Mouse (Mus musculus) stomach, postnatal 0 days (tissue): ENCODE results near the gene Pik3ca.

Experiments
- CTCF ChIP-seq: IDR thresholded peaks from 2 replicates; pipeline ENCODE4 v1.5.1; 2016; ENCODE audit warnings: antibody characterized with exemption, low read depth, mild to moderate bottlenecking, moderate library complexity
- EP300 ChIP-seq: optimal IDR thresholded peaks from 2 replicates; pipeline ENCODE3; 2016; ENCODE audit warnings: antibody characterized with exemption

DNA sequence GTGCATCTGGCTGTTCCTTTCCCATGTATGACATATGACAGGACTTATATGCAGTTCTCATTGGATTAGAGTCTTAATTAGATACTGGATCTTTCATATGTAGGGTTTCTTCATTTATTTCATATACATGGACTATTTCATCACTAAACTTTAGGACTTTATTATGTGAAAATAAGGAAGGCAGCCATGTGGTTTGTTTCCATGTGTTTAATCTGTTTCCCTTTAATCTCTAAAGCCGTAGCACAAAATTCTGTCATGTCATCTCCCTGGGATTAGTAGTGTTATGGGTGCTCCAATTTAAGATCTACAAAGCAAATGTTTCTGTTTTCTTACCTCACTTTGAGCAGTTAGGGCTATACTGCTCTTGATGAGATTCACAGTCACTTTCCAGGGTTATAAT is 8.2 kb downstream of the Pik3ca start:
- no peak for TF ChIP-seq CTCF
- TF ChIP-seq EP300 = no peak
